Mouse (Mus musculus) gastrocnemius, adult 8-10 months (tissue): ENCODE results near the gene Olfr828. TPM values are rescaled to one million over a fixed set of nuclear protein-coding genes. Genes with fewer than 3 reads are reported as not detected.

Experiments used
- DNase-seq, 2 experiments: peaks; one replicate each; pipeline ENCODE4 v3.0.0; 2022; ENCODE audit warnings: low spot score in 2 of 2
- total RNA-seq, 4 experiments: library from RNA; stranded (reverse); gene quantifications; 2 replicates each; pipeline ENCODE4 v1.2.4; 2022

Olfr828 gene
- total RNA-seq, result not detected

DNA sequence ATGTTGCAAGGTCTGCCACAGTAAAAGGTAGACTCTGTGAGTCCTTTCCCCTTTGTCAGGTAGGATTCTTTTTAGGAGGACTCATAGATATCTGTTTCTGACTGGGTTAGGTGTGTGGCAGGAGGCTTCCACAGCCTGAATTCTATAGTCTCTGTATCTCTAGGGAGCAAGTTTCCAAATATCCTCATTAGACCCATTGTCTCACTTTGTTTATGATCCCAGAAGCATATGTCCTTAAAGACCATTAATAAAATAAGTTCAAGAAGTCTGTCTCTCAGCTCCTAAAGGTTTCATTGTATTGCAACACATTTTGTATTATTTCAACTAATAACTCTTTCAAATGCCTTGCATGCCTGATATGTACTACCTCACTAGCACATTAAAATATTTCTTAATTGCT lies at the start of gene Olfr828:
Gene Olfr828, minus strand, starts transcription at position 101 of the 400 bp plus-strand sequence.
- DNase-seq, result no peak

DNA sequence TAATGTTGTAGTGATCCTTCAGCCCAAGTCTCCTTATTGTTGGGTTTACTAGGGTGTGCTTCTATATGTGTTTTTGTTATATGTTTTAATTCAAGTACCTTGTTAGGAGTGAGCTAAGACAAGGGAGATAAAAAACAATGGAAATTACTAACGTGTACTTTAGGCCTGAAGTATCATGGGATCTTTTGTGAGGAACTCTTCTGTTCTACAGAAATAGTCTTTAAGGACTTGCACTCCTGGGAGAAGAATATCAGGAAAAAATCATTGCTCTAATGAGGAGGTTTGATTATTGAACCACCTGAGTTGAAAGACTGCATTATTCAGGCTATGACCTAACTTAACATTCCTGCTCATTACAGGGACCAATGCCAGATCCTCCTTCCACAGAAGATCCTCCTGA lies 35.3 kb upstream of the Olfr828 start, which contains the start of gene Olfr829:
Gene Olfr829, plus strand, starts transcription at position 301 of the 400 bp plus-strand sequence.
- DNase-seq, result no peak

DNA sequence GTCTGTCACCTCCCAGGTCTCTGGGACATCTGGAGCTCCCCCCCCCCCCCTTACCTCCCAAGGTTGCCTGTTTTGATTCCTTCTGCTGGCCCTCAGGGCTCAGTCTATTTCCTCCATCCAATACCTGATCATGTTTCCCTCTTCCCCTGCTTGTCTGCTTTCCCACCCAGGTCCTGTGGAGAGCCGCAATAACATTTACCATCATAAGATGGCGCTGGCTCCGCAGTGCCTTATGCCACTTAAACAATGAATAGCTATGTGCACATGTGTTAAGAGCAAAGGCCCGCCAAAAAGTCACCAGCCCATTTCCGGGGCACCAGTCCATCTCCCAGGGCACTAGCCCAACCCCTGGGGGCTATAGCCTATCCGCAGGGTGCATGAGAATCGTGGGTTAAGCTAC lies 34.0 kb downstream of the Olfr828 start:
- DNase-seq, result no peak

DNA sequence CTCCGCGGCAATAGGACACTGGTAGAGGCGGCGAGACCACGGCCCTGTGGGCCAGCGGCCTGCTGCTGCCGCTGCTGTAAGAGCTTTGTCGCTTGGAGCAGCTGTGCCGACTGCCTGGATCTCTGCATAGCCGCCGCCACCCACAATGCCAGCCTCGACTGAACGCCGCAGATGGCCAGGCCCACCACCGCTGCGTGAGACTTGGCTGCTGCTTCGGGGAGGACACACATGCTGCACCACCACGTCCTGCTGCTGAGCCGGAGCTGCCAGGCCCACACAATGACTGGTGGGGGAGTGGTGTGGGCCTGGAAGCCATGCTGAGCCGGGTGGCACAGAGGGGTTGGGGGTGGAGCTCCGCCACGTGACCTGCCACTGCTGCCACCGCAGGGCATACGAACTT lies 39.9 kb downstream of the Olfr828 start:
- no peak for DNase-seq

DNA sequence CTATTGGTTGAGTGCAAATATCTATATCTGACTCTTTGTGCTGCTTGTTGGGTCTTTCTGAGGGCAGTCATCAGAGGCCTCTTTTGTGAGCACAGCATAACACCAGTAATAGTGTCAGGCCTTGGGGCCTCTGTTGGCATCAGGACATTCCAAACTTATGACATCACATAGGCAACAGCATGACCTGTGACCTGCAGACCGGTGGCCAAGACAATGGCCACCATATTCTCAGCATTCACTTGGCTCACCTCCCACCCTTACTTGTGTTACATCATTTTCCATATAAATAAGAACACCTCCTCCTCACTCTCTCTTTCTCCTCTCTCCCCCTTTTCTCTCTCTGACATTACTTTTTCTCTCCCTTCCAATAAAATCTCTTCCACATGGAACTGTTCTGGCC lies 40.3 kb downstream of the Olfr828 start:
- DNase-seq, result no peak

Other genes with a start within 250 kb of the Olfr828 start
- under 1 TPM in 2 of 4 experiments, not detected in 2; under 0.01 to 0.19 TPM for gene Muc16, start 145.0 kb downstream of the Olfr828 start, total RNA-seq
- not detected for gene Olfr24, start 55.5 kb downstream of the Olfr828 start, total RNA-seq
- not detected for gene Olfr829, start 35.4 kb upstream of the Olfr828 start, total RNA-seq
- gene Olfr830, start 55.2 kb upstream of the Olfr828 start, total RNA-seq, result not detected
- not detected for gene Olfr832, start 117.6 kb upstream of the Olfr828 start, total RNA-seq
- not detected for gene Olfr834, start 168.5 kb upstream of the Olfr828 start, total RNA-seq
- gene Olfr835, start 213.2 kb upstream of the Olfr828 start, total RNA-seq, result not detected